Mouse (Mus musculus): ENCODE results near the gene Celf1.

DNA sequence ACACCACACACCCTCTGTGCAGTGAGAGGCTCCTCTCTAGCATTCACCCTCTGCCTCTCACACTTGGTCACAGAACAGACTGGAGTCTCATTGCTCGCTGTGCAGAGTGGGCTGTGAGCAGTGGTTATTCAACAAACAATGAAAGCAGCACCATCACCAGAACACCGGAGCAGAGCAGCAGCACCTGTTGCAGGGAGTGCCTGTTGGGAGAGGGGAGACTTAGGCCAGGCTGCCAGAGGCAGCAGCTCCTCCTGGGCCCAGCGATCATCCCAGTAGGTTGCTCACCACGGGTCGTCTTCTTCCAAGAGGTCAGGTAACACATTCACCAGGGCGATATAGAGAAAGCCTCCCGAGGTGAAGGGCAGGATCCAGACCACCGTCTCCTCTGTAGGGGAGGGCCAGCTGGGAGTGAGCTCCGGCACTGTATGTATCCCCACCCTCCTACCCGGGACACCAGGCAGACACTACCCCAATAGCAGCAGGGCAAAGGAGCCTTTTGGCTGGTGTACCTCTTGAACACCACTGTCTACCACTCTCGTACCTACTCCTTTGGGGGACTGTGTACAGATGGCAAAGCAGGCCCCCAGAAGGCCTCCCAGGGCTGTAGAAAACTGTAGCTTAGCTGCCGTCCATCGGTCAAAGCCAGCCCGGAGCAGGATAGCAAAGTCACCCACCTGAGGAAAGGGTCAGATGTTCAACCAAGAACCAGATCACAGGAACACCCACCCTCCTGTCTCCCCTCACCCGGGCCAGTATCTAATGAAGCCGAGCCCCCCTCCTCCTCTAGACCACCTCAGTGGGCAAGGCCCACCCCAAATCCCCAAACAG is 122.8 kb downstream of the Celf1 start:
- TF ChIP-seq CTCF (IDR thresholded peaks at IDR 0.05; ENCODE audit: low read depth) = no peak
- TF ChIP-seq EP300 (IDR thresholded peaks at IDR 0.05; ENCODE audit: low read depth) = no peak
